Mouse (Mus musculus) frontal cortex, postnatal 36 days (tissue): Measurements from ENCODE around the gene Auts2.

Source experiments
- DNase-seq, 2 experiments: peaks; one replicate each; pipeline ENCODE4 v3.0.0; 2022; ENCODE audit warnings: low spot score in 2 of 2

The Auts2 gene

DNA sequence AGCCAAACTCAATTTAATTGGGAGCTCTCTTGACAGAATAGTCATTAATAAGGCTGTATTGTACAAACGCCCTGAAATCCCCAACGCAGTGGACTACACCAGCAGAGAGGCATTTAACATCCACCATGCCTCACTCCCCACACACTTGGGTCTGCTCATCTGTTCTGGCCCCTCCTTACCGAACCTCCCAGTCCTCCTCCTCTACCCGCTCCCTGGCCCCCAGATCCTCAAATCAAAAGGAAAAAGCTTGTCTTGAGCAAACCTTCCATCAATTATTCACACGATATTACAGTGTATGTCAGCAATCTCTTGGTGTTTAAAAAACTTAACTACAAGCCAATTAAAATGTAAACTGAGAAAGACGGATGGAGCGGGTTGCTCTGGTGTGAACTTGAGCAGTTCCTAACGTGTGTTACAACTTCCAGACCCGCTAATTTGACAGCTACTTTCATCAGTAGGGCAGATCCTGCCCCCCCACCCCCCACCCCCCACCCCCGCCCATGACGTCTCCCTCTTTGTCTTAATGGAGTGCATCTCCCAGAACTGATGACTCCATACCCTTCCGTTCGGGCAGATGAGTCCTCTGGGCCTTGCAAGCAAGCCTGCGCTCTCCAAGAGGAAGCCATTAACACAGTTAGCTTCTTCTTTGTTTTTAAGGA lies 703.4 kb downstream of the Auts2 start:
- DNase-seq: no peak

DNA sequence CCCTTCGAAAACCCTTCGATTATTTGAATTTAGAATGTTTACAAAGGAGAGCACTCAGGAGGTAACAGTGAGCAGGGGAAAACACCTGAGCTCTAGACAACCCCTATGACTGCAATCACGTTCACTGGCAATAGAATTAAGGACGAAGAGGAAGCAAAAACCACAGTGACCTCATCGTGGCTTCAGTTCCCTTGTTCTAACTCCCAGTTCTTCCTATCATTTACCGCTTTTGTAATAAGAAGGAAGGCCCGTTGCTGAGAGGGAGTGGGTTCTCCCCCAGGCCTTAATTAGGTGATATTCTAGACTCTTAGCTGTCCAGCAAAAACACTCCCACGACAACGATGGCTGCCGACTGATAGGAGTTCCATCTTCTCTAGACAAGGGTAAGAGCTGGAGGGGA lies 704.1 kb downstream of the Auts2 start:
- DNase-seq: no peak

DNA sequence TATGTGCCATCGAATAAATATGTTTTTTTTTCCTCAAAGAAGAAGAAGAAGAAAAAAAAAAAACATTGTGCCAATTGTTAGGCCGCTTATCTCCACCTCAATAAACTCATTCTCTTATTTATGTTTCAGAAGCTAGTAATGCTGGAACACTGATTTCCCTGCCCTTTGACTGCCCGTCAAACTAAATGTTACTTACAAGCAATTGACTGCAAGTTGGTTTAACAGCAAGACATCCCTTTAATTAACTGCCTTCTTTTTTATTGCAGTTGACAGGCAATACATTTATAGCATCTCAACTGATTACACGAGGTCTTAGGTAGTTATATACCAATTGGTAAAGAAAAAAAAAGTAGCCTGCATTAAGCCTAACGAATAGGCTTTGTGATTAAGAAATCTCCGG lies 705.1 kb downstream of the Auts2 start:
- no peak for DNase-seq

DNA sequence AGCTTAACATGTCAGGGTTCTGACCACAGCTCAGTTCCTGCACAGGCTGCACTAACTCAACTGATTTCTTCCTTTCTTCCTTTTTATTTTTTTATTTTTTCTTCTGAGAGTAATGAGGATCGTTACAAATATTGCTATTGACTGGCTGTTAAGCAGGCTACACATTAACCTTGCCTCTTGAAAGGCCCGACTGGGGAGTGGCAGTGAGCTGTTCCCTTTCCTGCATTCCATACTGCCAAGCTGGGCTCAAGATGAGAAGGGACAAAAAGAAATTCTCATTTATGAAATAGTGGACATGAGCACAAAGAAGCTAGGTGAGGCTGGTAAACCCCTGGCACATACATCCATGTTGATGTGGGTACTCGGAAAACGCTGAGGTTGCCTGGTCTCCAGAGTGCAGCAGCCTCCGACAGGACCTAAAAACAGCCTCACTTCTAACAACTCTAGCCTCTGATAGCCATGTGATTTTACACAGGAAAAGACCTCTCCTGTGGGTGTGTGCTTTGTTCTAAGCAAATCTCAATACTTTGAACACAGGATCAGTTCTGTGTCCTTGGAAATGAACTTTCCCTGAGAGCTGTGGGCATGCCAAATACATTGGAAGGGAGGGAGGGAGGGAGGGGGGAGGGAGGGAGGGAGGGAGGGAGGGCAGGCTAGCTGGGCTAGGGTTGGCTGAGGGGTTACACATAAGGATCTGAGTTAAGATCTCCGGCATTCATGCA lies 707.0 kb downstream of the Auts2 start:
- DNase-seq: no peak

DNA sequence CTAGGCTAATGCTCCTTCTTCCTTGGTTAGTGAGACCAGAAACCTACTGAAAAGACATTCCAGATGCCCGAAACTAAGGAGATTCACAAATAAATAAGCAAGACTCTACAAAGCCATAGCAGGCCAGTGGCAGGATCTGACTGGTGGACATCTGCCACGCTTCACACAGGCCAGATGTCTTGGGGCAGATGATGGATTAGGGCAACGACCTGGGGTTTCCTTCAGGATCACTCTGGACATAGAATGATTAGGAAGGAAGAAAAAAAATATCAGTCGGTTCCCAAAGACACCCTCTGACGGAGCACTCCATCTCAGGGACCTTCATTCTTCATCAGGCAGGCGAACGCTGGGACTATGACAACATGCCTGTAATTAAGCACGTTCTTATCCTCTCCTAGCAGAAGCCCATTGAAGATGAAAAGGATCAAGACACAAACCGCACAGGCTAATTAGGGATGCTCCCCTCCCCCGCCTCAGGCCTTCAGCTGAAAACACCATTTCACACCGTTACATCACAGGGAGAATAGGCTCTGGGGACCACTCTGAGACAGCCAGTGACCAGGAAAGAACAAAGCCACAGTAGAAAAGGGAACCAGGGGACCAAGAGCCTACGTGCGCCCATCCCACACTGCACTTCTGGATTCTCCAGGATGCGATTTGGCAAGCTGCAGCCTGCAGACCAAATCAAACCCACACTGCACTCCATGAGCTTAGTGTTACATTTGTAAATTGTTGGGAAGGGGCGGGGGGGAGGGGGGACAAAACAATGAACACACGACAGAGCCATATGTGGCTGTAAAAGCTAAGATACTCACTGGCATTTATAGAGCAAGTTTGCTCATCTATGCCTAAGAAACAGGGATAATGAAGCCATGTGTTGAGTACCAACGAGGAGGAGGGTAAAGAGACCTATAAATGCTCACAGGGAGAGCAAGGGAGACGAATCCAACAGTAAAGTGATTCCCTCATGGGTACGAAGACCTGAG lies 710.0 kb downstream of the Auts2 start:
- no peak for DNase-seq

DNA sequence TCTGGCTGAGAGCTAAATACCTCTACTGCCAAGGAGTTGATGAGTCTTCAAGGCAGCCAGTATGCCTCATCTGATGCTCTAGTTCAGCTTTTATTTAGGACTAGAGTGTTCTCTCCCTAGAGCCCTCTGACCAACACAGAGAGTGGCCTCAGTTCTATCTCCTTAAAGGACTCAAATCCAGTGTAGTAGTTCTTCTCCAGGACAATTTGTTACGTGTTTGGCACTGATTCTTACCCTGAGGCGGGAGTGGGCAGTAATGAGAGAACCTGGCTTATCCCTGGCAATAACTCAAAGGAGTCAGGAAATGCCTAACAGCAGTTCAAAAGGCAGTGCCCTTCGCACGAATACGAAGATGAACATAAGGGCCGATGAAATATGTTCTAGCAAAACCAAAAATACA lies 713.0 kb downstream of the Auts2 start:
- DNase-seq: no peak

DNA sequence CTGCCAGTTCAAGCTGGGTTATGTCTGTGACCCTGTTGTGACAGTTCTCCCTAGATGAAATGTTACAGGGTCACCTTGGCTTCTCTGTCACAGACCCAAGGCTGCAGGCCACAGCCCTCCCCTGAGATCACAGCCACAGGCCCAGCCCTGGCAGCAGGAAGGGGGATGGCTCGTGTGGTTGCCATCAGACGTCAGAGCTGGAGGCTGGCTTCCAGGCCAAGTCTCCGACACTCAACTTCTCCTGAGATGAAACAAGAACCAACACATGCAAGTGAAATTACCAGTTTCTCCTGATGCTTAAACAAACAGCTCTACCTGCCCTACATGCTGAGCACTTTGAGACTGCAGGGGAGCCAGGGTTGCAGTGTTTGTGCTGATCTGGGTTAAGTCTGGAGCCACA lies 713.9 kb downstream of the Auts2 start:
- no peak for DNase-seq

DNA sequence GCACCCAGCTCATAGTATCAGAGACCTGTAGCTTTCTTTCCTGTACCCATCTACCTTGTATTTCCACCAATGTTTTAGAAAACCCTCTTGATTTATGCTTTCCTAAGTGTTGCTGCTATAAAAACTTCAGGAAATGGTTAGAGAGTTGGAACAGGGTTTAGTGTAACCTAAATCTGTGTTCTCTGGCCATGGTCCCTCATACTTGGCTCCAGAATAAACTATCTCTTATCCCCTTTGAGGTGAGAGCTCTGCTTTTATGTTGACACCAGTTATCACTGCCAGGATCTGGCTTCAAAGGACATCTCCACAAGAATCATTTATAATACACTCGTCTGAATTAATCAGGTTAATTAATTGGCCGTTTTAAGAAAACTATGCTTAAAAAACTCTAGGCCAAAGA lies 714.5 kb downstream of the Auts2 start:
- no peak for DNase-seq

DNA sequence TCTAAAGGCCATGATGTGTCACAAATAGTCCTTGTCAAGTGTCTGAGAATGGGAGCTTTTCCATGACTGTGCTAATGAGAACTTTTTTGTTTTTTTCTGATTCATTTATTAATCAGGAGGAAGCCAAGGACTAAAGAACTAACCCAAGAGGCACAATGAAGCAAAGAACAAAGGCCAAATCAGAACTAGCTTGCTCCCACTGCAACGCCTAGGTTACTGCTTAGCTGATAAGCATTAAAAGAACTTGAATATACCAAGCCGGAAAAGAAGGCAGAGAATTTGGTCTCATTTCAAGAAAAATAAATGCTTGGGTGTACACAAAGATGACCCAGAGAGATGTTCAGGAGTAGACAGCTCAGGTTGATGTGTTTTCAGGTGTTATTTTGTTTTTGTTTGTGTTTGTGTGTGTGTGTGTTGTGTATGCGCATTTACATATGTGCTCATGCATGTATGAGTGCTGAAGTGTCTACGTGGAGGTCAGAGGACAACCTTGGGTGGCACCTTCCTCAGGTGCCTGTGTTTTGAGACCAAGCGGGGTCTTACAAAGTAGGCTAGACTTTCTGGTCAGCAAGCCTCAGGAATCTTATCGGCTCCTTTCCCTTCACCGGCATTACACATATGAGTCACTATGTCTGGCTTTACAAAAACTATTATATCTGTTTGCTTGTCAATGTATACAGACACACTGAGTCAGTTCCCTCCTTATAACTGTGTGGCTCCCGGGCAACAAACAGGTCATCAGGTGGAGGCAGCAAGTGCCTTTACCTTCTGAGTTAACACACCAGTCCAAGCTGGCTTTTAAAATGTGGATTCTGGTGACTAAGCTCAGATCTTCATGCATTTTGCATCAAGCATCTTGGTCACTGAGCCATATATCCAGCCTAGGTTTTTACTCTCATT lies 716.5 kb downstream of the Auts2 start:
- no peak for DNase-seq

DNA sequence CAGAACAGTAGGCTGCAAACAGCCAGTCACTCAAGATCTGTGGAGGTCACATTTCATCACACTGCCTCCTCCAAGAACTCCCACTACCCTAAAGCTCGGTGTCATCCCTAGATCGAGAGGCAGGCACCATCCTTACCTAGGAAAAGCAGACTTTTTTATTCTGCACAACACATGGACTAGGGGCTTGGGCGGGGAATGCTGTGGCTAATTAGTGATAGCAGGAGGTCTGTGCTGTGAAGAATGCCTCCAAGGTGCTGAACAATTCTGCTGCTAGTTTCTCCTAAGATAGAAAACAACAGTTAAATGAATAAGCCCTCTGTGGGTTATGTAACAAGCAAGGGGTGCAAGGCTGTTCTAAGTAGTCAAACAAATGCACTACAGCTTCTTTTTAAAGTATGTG lies 717.7 kb downstream of the Auts2 start:
- DNase-seq: no peak

DNA sequence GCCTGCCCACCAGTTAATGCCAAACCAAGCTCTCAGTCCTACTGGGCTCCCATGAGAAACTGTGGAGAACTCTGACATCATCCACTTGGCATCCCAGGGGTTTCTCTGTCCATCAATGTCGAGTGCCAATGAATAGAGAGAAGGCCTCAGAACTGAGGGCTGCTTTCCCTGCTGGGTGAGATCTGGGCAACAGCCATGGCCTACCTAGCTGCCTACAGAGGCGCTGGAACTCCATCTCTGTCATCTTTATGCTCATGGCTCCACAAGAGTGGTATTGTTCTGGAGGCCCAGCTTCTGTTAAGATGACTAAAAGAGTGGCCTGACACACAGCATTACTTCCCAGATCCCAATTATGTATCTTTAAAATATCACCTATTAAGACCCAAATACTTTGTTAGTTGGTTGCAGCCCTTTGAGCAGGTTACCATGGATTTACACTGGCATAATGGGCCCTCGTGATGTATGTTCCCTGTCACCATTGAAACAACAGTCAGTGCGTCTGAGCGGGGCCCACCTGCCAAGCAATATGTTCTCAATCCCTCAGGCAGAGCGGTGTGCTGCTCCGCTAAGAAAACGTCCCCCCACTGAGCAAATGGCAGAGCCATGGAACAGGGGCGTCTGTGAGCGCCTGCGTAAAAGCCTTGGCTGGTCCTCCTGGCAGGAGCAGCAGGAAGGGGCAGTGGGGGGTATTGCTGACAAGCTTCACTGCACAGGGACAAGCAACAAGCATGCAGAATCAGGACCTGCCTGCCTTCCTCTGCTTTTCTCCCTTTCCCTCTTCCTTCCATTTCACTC lies 718.8 kb downstream of the Auts2 start:
- DNase-seq: no peak

DNA sequence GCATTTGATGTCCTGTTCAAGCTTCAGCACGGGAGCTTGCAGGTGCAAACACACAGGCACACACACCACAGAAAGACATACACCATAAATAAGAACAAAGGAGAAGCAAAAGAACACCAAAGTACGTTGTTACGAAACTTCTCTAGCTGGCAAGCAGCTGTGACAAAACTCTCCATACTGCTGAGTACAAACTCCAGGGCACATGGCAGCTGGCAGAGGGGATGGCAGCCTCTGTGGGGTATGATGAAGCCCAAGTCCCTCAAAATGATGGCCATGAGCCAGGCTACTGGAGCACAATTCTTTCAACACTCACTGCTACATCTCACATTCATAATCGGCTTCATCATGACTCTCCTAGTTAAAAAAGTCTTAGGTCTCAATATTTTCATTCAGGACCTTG lies 721.7 kb downstream of the Auts2 start:
- no peak for DNase-seq

DNA sequence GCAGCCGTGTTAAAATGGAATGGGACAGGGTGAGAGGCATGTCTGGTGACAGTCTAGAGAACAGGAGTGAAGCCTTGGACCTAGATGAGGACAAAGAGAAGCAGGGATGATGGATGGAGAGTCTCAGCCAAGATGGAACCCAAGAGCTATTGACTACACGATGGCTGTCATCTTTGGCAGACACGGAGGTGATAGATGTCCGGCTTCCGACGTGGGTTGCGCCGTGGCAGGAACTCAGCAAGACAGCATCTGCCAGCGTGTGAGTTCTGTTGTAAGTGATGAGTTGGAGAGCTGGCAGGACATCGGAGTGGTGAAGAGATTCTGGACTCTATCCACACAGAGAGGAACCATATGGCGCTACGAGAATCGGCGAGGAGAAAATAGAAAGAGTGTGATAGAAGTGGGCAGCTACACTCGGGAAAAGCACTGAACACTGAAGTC lies 723.9 kb downstream of the Auts2 start:
- peak; percentile 77 to 91 for DNase-seq

DNA sequence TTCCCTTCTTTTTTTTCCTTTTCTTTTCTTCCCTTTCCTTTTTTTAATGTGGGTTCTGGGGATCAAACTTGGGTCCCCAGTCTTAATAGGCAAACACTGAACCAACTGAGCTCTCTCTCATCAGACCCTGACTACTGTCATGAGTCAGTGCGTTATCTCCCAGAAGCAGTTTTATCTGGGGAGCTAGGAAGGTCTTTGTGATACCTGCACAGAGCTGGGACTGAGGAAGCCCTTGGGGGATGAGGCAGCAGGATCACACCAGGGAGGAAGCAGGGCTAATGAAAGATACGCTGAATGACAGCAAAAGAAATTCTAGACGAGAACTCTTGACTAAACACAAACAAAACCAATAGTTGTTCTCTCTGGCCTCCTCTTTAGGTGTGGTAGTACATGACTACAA lies 727.6 kb downstream of the Auts2 start:
- DNase-seq: no peak

DNA sequence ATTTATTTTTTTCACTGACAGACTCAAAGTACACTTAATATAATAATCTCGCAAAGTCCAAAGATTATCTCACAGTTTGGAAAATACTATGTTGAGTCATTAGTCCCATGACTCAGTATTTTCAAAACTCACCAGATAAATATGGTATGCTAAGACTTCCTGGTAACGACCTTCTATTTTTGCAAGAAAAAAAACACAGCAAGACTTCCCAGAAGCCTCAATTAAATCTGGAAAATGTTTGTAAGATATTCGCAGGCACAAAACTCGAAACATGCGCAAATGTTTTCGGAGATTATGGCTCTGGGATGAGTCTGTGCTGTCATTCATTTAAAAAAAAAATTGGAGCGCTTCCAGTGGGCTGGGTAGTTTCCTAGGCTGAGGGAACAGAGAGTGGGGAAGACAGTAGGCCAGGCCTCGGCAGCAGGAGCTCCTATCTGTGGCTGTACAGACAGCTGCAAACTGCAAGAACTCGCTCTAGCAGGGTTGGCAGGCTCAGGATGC lies 728.6 kb downstream of the Auts2 start:
- DNase-seq: no peak

DNA sequence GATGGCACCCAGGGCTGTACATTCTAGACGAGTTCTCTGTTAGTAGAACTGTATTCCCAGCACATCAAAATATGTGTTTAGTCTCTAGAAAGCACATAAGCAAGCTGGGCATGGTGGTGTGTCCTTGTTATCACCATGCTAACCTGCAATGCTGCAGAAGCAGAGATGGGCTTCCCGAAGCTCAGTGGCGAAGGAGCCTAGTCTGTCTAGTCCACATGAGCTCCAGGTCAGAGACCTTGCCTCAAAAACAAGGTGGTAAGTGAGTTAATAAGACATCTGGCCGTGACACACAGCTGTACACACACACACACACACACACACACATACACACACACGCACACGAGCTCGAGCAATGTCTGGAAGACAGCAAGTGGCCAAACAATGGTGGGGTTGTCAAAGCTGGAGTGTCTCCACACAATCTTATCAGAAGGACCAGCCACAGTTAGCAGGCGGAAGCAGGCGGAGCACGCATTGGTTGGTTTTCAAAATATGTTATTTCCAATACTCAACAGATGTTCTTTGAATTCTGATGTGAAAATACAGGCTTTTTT lies 729.1 kb downstream of the Auts2 start:
- DNase-seq: no peak

DNA sequence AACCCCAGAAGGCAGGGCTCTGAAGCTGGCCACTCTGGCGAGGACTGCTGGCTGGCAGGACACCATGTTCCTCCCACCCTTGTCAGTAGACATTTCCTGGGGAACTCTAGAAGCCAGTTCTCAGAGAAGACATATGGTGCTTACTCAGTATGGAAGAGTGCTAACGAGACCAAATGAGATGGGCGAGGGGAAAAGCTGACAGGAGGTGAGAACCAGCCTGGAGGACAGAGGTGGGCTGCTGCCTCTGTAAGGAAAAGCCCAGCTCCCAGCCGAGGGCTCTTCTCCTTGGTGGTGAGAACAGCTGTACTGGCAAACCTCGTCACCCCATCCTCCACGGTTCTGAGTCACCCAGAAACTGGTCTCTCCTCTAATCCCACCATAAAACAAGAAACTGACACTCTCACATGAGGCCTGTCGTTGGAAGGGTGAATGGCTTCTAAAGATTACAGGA lies 729.8 kb downstream of the Auts2 start:
- DNase-seq: peak; percentile 76 to 80

DNA sequence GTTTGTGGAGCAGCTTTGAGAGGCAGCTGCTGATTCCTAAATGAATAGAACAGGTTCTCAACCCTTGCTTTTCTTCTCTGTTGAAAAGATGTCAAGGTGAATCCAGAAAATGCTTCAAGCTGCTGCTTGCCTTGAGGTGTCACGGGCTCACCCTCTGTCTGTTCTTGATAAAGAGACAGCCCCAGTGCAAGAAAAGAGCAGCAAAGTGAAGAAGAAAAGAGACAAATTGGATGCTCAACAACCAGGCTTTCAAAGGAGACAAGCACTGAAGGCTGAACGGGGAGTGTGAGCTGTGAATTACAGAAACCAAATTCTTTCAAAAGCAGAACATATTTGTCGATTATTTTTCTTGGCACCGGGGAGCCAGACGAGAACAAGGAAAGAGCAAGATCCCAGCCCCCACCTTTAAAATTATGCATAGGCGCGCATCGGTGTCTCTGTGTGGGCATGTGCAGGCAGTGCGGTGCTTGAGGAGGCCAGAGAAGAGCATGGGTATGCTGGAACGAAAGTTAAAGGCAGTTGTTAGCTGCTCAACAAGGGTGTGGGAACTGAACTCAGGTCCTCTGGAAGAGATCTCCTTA lies 730.6 kb downstream of the Auts2 start:
- peak in 1 of 2 experiments; percentile 31 for DNase-seq

DNA sequence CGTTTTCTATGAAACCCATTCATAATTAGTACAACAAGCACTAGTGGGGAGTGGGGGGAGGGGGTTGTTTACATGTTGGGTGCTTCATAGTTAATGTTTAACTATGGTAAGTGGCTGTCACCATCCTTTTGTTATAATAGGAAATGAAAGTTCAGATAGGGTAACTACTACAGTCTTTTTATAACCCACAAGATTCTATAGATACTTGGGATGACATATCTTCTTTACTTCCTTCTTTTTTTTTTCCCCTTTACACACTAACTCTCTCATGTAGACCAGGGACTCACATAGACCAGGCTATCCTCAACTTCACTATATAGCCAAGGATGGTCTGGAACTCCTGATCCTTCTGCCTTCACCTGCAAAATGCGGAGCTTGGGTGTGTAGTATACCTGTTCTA lies 736.8 kb downstream of the Auts2 start:
- no peak for DNase-seq

DNA sequence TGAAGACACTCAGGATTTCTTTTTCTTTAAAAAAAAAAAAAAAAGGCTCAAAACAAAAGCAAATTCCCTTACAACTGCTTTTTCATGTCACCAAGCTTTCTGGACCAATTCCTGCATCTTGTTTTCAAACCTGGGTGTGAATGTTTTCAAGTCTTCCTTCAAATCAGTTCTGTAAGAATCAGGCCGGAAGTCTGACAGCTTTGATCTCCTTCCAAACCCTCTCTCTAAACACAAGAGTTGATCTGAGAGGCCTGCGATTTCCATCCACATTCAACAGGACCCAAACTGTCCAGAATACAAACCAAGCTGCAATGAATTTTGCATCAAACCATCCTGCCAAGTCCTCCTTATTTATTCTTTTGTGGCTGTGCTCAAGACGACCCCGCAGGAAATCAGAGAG lies 737.9 kb downstream of the Auts2 start:
- DNase-seq: no peak
